Mouse (Mus musculus) megakaryocyte, adult 5-6 weeks (primary cell): ENCODE data around the gene Id2. TPM values are rescaled to one million over a fixed set of nuclear protein-coding genes. Genes with fewer than 3 reads are reported as not detected.

Source experiments
- ATAC-seq: 2 replicates; pipeline ENCODE4 v1.8.0; 2016; ENCODE audit warnings: mild to moderate bottlenecking, inconsistent platforms; ENCODE audit not compliant: poor library complexity, severe bottlenecking
- total RNA-seq, 2 experiments: library from RNA; stranded (forward) in 1 of 2; stranded (reverse) in 1 of 2; fragments of 153-499, 151-499 nt in 1 of 2; fragments of 221-1000, 200-1000 nt in 1 of 2; gene quantifications; 2 replicates each; pipeline versions ENCODE4 v1.2.3 to v1.2.4; 2015 to 2017

Id2 gene
- total RNA-seq, 2 experiments from 2014 or later = 108 to 198 TPM

GRCm38 (mm10) chr12:25109971-25110681 lies 13.2 kb upstream of the Id2 start:
- no peak for ATAC-seq

- no peak for ATAC-seq
Observed at GRCm38 (mm10) chr12:25108865-25109264, 11.9 kb upstream of the Id2 start.

- ATAC-seq = no peak
Observed at GRCm38 (mm10) chr12:25104541-25104940, 7.6 kb upstream of the Id2 start.

GRCm38 (mm10) chr12:25103911-25104310 lies 7.0 kb upstream of the Id2 start:
- no peak for ATAC-seq

GRCm38 (mm10) chr12:25101389-25101788 lies 4.4 kb upstream of the Id2 start:
- no peak for ATAC-seq

- no peak for ATAC-seq
Observed at GRCm38 (mm10) chr12:25100411-25101217, 3.7 kb upstream of the Id2 start.

GRCm38 (mm10) chr12:25099563-25100408 lies 2.8 kb upstream of the Id2 start:
- ATAC-seq = no peak

GRCm38 (mm10) chr12:25099313-25099562 lies 2.3 kb upstream of the Id2 start:
- no peak for ATAC-seq

GRCm38 (mm10) chr12:25098561-25099312 lies 1.8 kb upstream of the Id2 start:
- ATAC-seq = peak; percentile 46

- ATAC-seq = no peak
Observed at GRCm38 (mm10) chr12:25098161-25098550, 1.2 kb upstream of the Id2 start.

GRCm38 (mm10) chr12:25097210-25098160 lies 545 bp upstream of the Id2 start:
- ATAC-seq = no peak

GRCm38 (mm10) chr12:25096640-25097051 lies 294 bp downstream of the Id2 start:
- ATAC-seq = no peak

- peak; percentile 78 for ATAC-seq
Observed at GRCm38 (mm10) chr12:25095974-25096639, 833 bp downstream of the Id2 start.

GRCm38 (mm10) chr12:25095538-25095937 lies 1.4 kb downstream of the Id2 start:
- ATAC-seq = no peak

- ATAC-seq = no peak
Observed at GRCm38 (mm10) chr12:25094621-25095521, 2.1 kb downstream of the Id2 start.

- no peak for ATAC-seq
Observed at GRCm38 (mm10) chr12:25093241-25093774, 3.6 kb downstream of the Id2 start.

GRCm38 (mm10) chr12:25092751-25093211 lies 4.2 kb downstream of the Id2 start:
- ATAC-seq = no peak
